Mouse (Mus musculus) adrenal gland, postnatal 25 days (tissue): ENCODE data around the gene Podn. TPM values are rescaled to one million over a fixed set of nuclear protein-coding genes. Genes with fewer than 3 reads are reported as not detected.

ENCODE experiments used
- DNase-seq: peaks from one replicate; pipeline ENCODE4 v3.0.0; 2021; ENCODE audit warnings: mixed read lengths
- microRNA-seq, 2 experiments: library from miRNA; unstranded; fragments of <30 nt; microRNA quantifications; one replicate each; pipeline ENCODE4 v1.2.0; 2021
- total RNA-seq: library from RNA; stranded (reverse); gene quantifications from 2 replicates; pipeline ENCODE4 v1.2.3, GENCODE M21; 2021

Podn gene
- total RNA-seq, 1 experiment from 2014 or later: 4.1 TPM

- no peak for DNase-seq
These were observed 129.7 kb downstream of the Podn start for GRCm38 (mm10) chr4:107966416-107967109.

Small RNA genes within 50 kb of the gene (microRNA-seq; reads per million reads assigned to microRNA genes)
- gene Mir6397: 0 reads per million in 2 experiments

Other genes with a start within 250 kb of the Podn start
- gene Magoh, start 216.7 kb downstream of the Podn start, total RNA-seq: 71.6 and 79.4 TPM in 2 replicates
- 53.2 and 79.0 TPM in 2 replicates for gene 0610037L13Rik, start 206.6 kb downstream of the Podn start, total RNA-seq
- 180 TPM in 2 replicates for gene Cpt2, start 172.8 kb downstream of the Podn start, total RNA-seq
- gene Slc1a7, start 128.1 kb downstream of the Podn start, total RNA-seq: 0.58 TPM in 1 of 2 replicates, not detected in the other
- gene Scp2, start 48.6 kb upstream of the Podn start, total RNA-seq: 245 and 279 TPM in 2 replicates
- 31.3 and 33.1 TPM in 2 replicates for gene Echdc2, start 69.0 kb upstream of the Podn start, total RNA-seq
- gene Zyg11a, start 121.6 kb upstream of the Podn start, total RNA-seq: 0.36 TPM in 1 of 2 replicates, not detected in the other
- gene Zyg11b, start 204.7 kb upstream of the Podn start, total RNA-seq: 44.2 and 54.6 TPM in 2 replicates
- gene Coa7, start 231.7 kb upstream of the Podn start, total RNA-seq: 33.9 and 55.8 TPM in 2 replicates